Mouse (Mus musculus): Measurements from ENCODE around the gene Angel1.

Angel1 gene

GRCm38 (mm10) chr12:86726120-86726640 is at the start of gene Angel1:
Gene Angel1 (minus strand): TSS chr12:86726460.
- peak; percentile 96 for DNase-seq (ENCODE audit: low spot score)

DNA sequence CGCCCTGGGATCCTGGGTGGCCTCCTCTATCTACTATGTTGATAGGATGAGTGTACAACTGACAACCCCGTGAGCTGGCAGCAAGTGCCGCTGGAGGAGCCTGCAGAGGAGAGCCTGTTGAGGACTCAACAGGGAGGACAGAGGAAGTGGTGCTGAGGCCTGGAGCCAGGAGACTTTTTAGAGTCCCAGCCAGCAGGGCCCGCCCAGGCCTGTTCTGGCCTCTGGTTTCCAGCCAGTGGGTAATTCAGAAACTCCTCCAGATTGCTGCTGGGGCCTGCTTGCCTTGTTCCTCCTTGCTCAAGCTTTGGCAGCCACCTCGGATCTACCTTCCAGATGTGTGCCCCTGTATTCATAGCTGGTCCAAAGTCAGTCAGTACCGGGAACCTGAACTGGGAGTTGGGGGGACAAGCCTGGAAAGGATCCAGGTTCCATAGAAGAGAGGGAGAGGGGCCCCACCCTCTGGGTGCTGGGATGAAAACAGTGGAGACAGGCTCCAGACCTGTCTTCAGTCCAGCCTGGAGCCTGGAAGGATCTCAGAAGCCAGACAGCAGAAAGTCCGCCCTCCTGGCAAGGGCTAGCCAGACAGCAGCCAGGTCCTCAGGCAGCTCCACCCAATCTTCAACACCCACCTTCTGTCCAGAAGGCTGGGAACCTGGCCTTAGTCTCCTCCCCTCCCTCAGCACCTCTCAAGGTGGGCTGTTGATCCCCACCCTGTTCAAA is 49.5 kb upstream of the Angel1 start:
- no peak for DNase-seq (ENCODE audit: low spot score)

- DNase-seq (ENCODE audit: low spot score) = no peak
These were observed 46.3 kb upstream of the Angel1 start for GRCm38 (mm10) chr12:86772551-86772950.

DNA sequence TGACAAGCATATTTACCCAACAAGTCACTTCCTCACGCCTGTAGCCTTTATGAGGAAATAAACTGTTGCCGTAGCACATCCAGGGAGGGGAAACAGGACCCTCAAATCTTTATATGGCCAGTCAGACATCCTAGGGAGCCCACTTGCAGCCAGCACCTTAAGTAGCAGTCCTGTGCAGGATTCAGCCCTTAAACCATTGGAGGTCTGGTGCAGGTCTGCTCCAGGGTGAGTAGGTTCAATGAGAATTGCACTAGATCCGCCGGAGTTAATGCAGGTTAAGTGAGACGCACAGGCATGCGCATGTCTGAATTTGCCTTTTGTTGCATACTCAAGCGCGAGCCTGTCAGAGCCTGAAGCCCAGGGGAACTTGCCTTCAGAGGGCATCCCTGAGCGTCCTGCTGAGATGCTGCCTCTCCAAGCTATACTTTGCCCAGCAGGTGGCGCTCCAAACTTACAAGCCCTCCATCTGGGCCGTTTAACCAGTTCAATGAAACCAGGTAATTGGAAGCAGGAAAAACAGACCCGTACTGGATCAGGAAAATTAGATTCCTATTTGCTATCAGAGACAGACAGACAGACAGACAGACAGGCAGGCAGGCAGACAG is 45.7 kb upstream of the Angel1 start:
- DNase-seq (ENCODE audit: low spot score) = peak; percentile 98

DNA sequence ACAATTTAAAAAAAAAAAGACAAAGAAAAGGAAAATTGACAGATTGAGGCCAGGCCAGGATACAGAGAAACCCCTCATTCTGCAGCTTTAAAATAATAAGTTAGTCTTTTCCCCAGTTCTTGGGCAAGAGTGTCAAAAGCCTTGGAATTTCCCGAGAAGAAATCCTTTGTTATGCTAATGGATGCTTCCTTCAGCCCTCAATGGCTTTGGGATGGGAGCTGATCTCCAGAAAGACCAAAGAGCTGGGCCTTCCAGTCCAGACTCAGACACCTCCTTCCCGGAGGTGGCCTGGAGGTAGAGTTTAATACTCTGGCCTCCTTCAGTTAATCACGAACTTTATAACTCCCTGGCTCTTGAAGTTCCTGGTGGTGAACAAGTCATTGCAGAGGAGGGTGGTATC is 44.7 kb upstream of the Angel1 start:
- no peak for DNase-seq (ENCODE audit: low spot score)

- DNase-seq (ENCODE audit: low spot score) = no peak
These were observed 44.0 kb upstream of the Angel1 start for GRCm38 (mm10) chr12:86770261-86770670.

- DNase-seq (ENCODE audit: low spot score) = no peak
These were observed 43.6 kb upstream of the Angel1 start for GRCm38 (mm10) chr12:86769819-86770218.

DNA sequence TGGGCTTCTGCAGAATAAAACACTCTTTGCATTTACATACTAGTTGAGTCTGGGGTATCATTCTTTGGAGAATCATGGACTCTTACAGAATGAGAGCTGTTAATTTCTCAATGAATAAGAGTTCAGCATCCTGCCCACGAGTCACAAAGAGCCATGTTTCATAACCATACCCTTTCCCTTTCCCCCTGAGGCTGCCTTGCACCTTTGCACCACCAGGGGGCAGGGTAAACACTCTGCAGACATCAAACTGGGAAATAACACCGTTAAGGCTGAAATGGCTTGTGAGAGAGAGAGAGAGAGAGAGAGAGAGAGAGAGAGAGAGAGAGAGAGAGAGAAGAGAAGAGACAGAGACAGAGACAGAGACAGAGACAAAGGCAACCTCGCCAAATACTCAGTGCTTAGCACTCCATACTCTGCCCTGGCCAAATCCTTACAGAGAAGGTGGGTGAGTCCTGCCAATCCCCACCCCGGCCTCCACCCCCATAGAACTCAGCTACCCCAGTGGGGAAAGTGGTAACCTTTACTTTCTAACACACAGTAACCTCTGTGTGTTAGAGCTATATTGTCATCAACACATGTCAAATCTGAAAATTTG is 42.8 kb upstream of the Angel1 start:
- DNase-seq (ENCODE audit: low spot score) = peak; percentile 85

DNA sequence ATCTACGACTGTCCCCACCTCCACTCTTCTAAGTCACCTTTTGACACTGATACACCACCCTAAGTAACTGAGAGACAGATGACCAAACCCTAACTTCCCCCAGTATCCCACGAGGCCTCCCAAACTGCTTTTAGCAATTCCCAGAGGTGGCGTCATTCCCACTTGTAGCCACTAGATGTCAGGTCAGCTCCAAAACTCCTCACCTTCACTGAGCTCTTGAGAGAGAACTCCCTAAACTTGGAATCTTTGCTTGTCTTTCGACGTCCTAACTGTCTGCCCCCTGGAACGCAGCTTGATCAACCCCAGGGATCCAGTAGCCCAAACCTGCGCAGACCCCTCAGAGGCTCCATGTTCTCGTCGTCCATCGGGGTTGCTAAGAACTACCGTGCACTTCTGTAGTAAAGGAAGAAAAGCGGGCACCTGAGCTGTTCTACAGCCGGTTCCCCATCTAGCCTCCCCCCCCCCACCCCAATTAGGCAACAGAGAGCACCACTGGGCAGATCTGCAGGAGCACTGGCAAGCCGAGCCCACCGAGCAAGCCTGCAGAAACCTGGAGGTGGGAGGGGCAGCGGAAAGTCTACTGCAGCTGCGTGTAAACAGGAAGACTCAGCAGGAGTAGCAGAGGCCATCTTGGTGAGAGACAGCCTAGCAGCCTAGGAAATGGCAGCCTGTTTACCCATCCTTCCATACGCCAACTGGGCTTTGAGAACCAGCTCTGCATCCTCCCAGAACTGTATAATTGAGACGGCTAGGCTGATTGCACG is 41.8 kb upstream of the Angel1 start:
- DNase-seq (ENCODE audit: low spot score) = peak; percentile 88

DNA sequence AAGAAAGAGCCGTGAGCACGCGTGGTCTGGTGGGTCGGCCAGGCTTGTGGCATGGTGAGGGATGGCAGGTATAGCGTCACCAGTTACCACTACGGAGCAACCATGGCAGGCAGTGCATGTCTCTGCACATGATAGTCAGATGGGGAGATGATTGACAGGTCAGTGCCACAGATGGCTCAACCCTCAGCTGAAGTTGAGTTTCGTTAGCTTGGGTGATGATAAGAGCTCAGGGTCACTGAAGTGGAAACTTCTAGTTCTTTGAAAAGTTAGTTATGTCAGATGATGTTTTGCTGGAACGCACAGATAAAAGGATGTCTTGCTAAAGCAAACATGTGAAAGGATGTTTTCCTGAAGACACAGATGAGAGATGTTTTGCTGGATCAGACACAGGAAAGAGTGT is 40.2 kb upstream of the Angel1 start:
- no peak for DNase-seq (ENCODE audit: low spot score)

GRCm38 (mm10) chr12:86764060-86764459 is 37.8 kb upstream of the Angel1 start:
- no peak for DNase-seq (ENCODE audit: low spot score)

- no peak for DNase-seq (ENCODE audit: low spot score)
These were observed 34.8 kb upstream of the Angel1 start for GRCm38 (mm10) chr12:86761036-86761435.

DNA sequence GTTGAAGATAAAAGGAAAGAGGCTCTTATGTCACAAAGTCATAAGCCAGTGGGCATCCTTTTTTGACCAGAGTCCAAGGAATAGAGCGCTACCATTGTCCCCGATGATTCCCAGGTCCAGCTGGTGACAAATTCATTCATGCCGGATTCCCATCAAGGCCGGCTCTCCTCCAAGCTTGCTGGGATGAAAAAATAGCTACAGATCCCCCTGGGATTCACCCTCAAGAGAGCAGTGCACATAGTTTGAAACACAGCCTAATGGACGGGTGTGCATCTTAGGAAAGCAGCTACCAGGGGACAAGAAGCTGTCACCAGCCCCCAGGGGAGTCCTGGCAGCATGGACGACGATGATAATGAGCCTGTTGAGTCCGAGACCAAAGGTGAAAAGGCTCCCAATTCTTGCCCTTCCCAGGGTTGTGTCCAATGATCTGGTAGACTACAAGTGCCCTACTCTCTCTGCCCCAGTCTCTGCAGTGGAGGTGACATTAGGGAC is 8.1 kb upstream of the Angel1 start, which contains the start of gene Lrrc74a:
Gene Lrrc74a, plus strand, starts transcription at position 51 of the 492 bp plus-strand sequence.
- no peak for DNase-seq (ENCODE audit: low spot score)

- peak; percentile 51 for DNase-seq (ENCODE audit: low spot score)
These were observed 554 bp downstream of the Angel1 start for GRCm38 (mm10) chr12:86725706-86726105.

DNA sequence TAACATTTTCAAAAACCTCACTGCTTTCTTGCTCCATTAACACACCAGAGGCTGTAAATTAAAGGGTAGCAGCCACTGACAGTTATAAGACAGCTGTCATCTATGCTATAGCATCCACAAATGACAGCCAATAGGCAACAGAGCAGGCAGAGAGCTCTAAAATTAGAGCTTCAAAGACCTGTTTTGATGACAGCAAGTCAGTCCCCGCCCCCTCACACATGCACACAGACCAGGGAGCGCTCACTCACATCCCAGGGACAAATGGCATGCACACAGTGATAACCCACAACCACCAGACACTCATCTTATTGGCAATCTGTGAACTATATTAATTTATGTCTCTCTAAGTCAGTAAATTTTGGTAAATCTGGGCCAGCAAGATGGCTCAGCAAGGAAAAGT is 2.0 kb downstream of the Angel1 start:
- no peak for DNase-seq (ENCODE audit: low spot score)

DNA sequence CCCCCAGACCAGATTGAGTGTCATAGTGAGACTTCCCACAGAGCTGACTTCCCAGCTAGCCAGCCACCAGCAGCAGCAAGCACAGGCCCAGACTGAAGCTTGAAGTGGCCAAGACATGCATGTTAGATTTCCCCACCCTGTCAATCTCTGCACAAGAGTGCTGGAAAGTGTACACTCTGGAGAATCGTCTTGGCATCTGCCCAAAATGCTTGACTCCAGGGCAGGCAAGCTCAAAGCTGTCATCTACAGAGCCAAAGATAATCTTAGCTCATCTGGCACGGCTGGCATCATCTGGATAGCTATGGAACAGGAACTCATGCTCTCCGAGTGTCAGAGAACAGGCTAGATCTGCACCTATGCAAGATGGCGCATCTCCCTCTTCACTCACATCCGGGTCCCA is 4.8 kb downstream of the Angel1 start:
- DNase-seq (ENCODE audit: low spot score) = no peak

DNA sequence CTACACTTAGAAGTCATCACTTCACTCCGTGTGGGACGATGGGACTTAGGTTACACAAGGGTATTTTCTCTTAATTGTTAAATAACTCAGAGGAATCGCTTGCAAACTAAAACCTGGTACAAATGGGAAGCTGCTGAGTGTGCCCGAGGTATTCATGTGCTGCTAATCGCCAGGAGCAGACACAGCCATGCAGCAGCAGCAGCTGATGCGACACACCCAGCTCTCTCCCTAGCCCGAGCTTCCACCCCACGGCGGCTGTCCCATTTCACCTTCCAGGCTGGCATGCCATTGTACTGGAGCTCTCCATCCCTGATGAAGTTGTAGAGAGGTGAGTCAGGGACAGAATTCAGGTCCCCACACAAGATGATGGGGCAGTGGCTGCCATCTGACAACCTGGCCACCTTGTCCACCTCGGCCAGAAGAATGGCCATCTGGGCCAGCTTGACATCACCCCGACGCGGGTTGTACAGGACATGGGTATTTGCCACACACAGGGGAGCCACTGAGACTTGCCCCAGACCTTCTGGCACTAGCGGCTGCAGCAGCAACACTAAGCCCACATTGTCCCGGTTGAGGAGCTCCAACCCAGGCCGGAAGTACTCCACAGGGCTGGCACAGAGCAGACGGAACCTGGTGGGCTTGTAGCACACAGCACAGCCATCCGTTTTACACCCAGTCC is 6.2 kb downstream of the Angel1 start:
- no peak for DNase-seq (ENCODE audit: low spot score)

DNA sequence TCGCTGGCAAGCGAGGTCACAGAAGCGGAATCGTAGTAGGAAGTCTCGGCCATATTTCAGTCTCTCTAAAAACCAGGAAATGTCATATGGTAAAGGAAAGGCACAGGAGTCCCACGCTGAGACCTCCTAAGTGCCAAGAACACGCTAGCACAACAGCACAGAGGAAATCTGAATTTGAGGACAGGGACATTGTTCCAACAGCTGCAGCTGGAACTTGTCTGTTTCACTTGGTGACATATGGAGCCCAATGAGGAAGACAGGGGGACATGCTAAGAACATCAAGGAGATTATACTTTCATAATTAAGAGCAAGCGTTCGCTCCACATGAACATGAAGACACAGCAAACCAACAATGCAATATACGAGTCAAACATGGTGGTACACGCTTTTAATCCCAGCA is 9.3 kb downstream of the Angel1 start:
- DNase-seq (ENCODE audit: low spot score) = no peak

DNA sequence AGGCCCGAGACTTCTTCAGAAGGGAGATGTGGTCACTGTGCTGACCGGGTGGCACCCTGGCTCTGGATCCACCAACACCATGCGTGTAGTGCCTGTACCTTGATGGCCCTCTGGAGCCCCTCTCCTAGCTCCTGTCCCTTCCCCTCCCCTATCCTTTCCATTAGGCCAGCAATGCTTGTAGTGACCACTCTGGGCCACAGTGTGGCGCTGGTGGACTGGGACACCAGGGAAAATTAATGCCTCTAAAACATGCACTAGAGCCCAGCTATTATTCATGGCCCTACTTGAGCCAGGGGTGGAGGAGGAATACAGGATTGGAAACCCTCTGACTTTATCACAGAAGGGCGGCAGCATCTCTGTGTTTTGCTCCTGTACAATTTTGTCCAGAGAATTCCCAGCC is 10.9 kb downstream of the Angel1 start:
- DNase-seq (ENCODE audit: low spot score) = peak; percentile 77

DNA sequence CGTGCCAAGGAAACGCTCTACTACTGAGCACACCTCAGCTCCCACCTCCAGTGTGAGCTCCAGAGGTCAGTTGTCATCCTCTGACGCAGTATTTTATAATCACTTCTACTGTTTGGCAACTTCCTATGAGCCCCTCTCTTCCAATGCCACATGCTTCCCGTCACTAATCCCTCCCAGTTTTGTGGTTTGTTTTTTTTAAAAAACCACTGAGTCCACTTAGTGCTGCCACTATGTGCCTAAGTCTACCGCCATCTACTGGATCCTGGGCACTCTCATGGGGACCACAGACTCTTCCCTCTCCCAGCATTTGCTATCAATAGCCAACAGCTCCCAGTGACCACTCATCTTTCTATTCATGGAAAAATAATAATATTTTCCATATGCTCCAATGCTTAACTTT is 12.2 kb downstream of the Angel1 start:
- DNase-seq (ENCODE audit: low spot score) = peak; percentile 53

- no peak for DNase-seq (ENCODE audit: low spot score)
These were observed 20.4 kb downstream of the Angel1 start for GRCm38 (mm10) chr12:86705843-86706242.

GRCm38 (mm10) chr12:86702690-86703089 is 23.6 kb downstream of the Angel1 start:
- DNase-seq (ENCODE audit: low spot score) = no peak

Measured in embryo, embryonic 10 days (tissue).